Mouse (Mus musculus) embryonic facial prominence, embryonic 13.5 days (tissue): ENCODE results near the gene Gm3854. TPM values are rescaled to one million over a fixed set of nuclear protein-coding genes. Genes with fewer than 3 reads are reported as not detected.
"Not testable (repeated sequence)": the region's sequence is repeated elsewhere in the genome, so short reads cannot be mapped to it uniquely, and the experiment has no call there.

ENCODE experiments used
- ATAC-seq: fragments of 200-750 bp; cut with Nextera tagmentation; 2 replicates; pipeline ENCODE4 v1.8.0; 2017; ENCODE audit warnings: low read depth; ENCODE audit not compliant: insufficient number of reproducible peaks, insufficient read depth, low FRiP score, low TSS enrichment
- H3K27ac ChIP-seq: fragments of 300-500 bp; sonication (generic); 2 replicates; pipeline ENCODE4 v1.5.1; 2015; ENCODE audit warnings: moderate library complexity, mild to moderate bottlenecking, inconsistent platforms
- H3K27me3 ChIP-seq: fragments of 300-500 bp; sonication (generic); 2 replicates; pipeline ENCODE4 v1.6.1; 2015; ENCODE audit warnings: mild to moderate bottlenecking, inconsistent platforms
- H3K36me3 ChIP-seq: fragments of 300-500 bp; sonication (generic); 2 replicates; pipeline ENCODE4 v1.6.1; 2015; ENCODE audit warnings: mild to moderate bottlenecking, inconsistent platforms
- H3K4me1 ChIP-seq: fragments of 300-500 bp; sonication (generic); 2 replicates; pipeline ENCODE4 v1.6.1; 2015; ENCODE audit warnings: inconsistent platforms
- H3K4me2 ChIP-seq: fragments of 300-500 bp; sonication (generic); 2 replicates; pipeline ENCODE4 v1.6.1; 2015; ENCODE audit warnings: moderate library complexity, mild to moderate bottlenecking, inconsistent platforms
- H3K4me3 ChIP-seq: fragments of 300-500 bp; sonication (generic); 2 replicates; pipeline ENCODE4 v1.5.1; 2015; ENCODE audit warnings: mild to moderate bottlenecking, inconsistent platforms
- H3K9ac ChIP-seq: fragments of 300-500 bp; sonication (generic); 2 replicates; pipeline ENCODE4 v1.6.1; 2015; ENCODE audit warnings: mild to moderate bottlenecking, inconsistent platforms
- H3K9me3 ChIP-seq: fragments of 300-500 bp; sonication (generic); 2 replicates; pipeline ENCODE4 v1.6.1; 2016; ENCODE audit warnings: inconsistent platforms
- WGBS: fragments of 180-500 bp; shearing (Covaris S2); methylation state at CpG from one replicate; pipeline ENCODE4 v1.1.7; 2015; ENCODE audit warnings: mixed read lengths; 5-methylcytosine and 5-hydroxymethylcytosine counted together
- polyA plus RNA-seq: library from polyadenylated mRNA; unstranded; fragments of >200 nt; fragmentation: Nextera tagmentation; extraction: Ambion mirVana; gene quantifications from 2 replicates; pipeline ENCODE4 v1.2.1, GENCODE M21; 2015

The Gm3854 gene
- polyA plus RNA-seq, 1 experiment from 2014 or later: 4.0 TPM

DNA sequence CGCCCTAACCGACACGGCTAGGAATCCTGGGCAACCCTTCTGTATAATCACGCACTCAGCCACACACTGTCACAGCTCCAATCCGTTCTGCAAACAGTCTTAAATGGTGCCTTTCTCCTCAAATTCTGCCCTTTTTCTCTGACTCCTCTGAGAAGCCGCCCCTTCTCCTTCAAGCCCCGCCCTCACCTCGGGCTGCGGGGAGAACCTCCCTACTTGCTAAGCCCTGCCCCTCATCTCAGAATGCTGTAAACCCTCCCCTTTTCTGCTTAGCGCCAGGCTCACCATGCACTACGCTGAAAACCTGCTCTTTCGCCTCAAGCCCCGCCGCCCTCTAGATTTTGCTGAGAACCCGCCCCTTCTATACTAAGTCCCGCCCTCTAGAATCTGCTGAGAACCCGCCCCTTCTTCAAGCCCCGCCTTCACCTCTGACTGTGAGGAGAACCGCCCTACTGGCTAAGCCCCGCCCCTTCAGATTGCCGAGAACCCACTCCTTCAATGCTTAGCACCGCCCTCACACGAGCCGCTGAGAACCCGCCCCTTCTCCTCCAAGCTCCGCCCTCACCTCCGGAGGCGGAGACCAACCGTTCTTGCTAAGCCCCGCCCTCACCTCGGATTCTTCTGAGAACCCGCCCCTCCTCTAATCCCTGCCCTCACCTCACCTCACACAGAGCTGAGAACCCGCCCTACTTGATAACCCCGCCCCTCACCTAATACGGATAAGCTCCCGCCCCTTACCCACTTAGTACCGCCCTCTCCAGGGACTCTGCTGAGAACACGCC lies 18.9 kb downstream of the Gm3854 start:
- Histone ChIP-seq H3K27me3 (no peaks in the 10 kb centered on the region), H3K36me3 (no peaks in the 10 kb centered on the region), H3K27ac (peak overlapping the region; percentile 86), H3K4me2 (peak overlapping the region; percentile 70), H3K4me3 (peak overlapping the region; percentile 61), H3K9me3 (no peaks in the 10 kb centered on the region), H3K9ac (peak overlapping the region; percentile 69), H3K4me1 (peaks cover 10% of the 10 kb centered on the region)
- peak; percentile 96 for ATAC-seq
- under 1% methylated on average over 38 of the region's 38 CpGs for WGBS

DNA sequence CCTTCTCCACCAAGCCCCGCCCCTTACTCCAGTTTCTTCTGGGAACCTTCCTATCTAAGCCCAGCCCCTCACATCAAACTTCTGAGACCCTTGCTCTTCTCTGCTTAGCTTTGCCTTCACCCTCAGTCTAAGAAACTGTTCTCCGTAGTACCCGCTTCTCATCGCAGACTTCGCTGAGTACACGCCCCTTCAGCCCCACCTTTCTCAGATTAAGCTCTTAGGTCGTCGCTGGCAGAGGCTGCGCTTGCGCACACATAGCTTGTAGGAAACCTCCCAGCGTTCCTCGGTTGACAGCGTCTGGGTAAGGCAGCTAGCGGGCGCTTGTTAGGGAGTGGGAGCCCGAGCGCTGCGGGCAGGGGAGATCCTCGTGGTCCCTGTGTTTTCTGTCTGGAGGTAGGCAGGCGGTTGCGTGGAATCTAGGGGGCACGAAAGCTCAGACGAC lies 19.5 kb downstream of the Gm3854 start, which contains the start of gene Zfp78:
TSS of gene Zfp78 (plus strand) at position 234 of the 442 bp plus-strand sequence.
- peak; percentile 82 for ATAC-seq
- peak within 1 kb of the TSS; percentile 86 for H3K27ac ChIP-seq
- H3K9ac ChIP-seq: peak within 1 kb of the TSS; percentile 78
- no peaks in the 10 kb centered on the region for H3K27me3 ChIP-seq
- H3K4me2 ChIP-seq: peak within 1 kb of the TSS; percentile 70
- H3K4me1 ChIP-seq: peaks cover 10% of the 10 kb centered on the region
- under 1% methylated on average over 23 of the region's 23 CpGs for WGBS
- peak within 1 kb of the TSS; percentile 61 for H3K4me3 ChIP-seq
- H3K36me3 ChIP-seq: no peaks in the 10 kb centered on the region
- no peaks in the 10 kb centered on the region for H3K9me3 ChIP-seq

DNA sequence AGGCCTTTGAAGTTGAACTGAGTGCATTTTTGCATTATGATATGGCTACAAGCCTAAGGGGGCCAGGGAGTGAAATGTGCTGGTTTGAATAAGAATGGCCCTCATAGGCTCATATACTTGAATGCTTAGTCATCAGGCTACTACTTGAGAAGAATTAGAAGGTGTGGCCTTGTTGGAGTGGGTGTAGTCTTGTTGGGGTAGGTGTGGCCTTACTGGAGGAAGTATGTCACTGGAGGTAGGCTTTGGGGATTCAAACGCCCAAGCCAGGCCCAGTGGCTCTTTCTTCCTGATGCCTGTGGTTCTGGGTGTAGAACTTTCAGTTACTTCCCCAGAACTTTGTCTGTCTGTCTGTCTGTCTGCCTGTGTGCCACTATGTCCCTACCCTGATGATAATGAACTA lies 21.2 kb downstream of the Gm3854 start:
- Histone ChIP-seq H3K4me3 (no peak overlapping the region), H3K36me3 (no peaks in the 10 kb centered on the region), H3K27ac (no peak overlapping the region), H3K4me2 (no peak overlapping the region), H3K9me3 (no peaks in the 10 kb centered on the region), H3K9ac (no peak overlapping the region), H3K4me1 (peaks cover 10% of the 10 kb centered on the region), H3K27me3 (no peaks in the 10 kb centered on the region)
- ATAC-seq: no peak
- 63% methylated on average over 1 of the region's 1 CpGs for WGBS

DNA sequence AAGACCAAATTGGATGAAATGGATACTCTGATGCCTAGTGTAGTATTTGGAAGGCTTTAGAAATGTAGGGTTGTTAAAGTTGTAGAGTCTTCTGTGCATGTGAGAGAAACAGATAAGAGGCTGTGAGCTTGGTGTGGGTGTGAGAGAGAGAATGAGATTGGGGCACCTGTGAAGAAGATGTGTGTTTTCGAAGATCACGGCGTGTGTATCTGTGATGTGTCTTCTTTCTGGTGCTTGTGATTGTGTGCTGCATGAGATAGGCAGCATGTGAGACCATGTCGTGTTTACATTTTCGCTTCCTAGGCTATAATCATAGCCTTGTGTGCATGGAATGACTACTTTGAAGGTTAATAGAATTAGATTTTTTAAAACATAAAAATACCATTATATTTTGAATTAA lies 23.6 kb downstream of the Gm3854 start:
- Histone ChIP-seq H3K27ac (no peak overlapping the region), H3K9ac (no peak overlapping the region), H3K4me3 (no peak overlapping the region), H3K4me2 (no peak overlapping the region), H3K4me1 (peaks cover 10% of the 10 kb centered on the region), H3K9me3 (no peaks in the 10 kb centered on the region), H3K36me3 (peaks cover 3% of the 10 kb centered on the region), H3K27me3 (no peaks in the 10 kb centered on the region)
- 89% methylated on average over 5 of the region's 5 CpGs for whole genome bisulfite sequencing
- no peak for ATAC-seq

DNA sequence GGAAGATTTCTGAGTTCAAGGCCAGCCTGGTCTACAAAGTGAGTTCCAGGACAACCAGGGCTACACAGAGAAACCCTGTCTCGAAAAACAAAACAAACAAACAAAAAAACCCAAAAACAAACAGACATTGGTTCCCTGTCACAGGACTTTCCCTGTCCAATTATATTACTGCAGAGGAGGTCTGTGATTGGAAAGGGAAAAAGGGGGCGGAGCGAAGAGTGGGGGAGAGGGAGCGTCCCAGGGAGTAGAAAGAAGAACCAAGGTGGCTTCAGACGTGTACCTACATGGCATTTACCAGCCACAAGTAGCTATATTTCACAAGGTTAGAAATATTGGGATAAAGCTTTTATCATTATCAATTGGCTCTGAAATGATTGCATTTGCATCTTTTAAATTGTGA lies 24.6 kb downstream of the Gm3854 start:
- H3K4me3 ChIP-seq, H3K36me3 ChIP-seq, H3K27me3 ChIP-seq, H3K27ac ChIP-seq, H3K4me2 ChIP-seq, H3K9ac ChIP-seq, H3K9me3 ChIP-seq, ATAC-seq: not testable (repeated sequence)
- WGBS: 85% methylated on average over 5 of the region's 5 CpGs
- H3K4me1 ChIP-seq: peaks cover 10% of the 10 kb centered on the region

DNA sequence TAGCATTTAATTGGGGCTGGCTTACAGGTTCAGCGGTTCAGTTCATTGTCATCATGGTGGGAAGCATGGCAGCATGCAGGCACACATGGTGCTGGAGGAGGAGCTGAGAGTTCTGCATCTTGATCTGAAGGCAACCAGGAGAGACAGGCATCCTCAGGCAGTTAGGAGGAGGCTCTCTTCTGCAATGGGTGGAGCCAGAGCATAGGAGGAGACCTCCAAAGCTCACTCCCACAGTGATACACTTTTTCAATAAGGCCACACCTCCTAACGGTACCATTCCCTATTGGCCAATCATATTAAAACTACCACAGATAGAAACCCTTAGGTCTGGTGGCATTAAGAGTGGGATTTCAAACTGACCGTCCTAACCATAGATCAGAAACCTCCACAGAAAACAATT lies 25.9 kb downstream of the Gm3854 start:
- H3K27me3 ChIP-seq: no peaks in the 10 kb centered on the region
- WGBS: 81% methylated on average over 3 of the region's 3 CpGs

DNA sequence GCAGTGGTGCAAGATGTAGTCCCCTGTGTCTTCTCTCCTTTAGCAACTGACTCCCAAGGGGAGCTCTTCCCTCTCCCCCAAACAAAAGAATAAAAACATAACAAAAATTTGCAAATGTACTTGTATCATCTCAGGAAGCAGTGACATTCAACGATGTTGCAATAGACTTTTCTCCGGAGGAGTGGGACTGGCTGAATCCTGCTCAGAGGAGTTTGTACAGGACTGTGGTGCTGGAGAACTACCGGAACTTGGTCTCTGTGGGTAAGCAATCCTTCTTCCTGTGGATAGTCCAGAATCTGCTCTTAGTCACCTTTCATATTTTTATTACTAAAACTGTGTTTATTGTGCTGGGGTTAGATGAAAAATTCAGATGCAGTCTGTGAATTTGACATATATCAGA lies 29.4 kb downstream of the Gm3854 start:
- no peak for ATAC-seq
- no peak overlapping the region for H3K4me2 ChIP-seq
- no peak overlapping the region for H3K4me3 ChIP-seq
- no peak overlapping the region for H3K9ac ChIP-seq
- no peaks in the 10 kb centered on the region for H3K9me3 ChIP-seq
- no peak overlapping the region for H3K27ac ChIP-seq
- 88% methylated on average over 3 of the region's 3 CpGs for WGBS
- H3K4me1 ChIP-seq: no peaks in the 10 kb centered on the region
- no peaks in the 10 kb centered on the region for H3K27me3 ChIP-seq
- H3K36me3 ChIP-seq: peaks cover 11% of the 10 kb centered on the region

More for the DNA sequence above, 25.9 kb downstream of the Gm3854 start:
- Histone ChIP-seq H3K9me3 (no peaks in the 10 kb centered on the region), H3K36me3 (peaks cover 5% of the 10 kb centered on the region), H3K27ac (no peak overlapping the region), H3K4me3 (no peak overlapping the region), H3K9ac (no peak overlapping the region), H3K4me1 (0 out of 2 replicates have a peak, but pooled peaks cover 2% of the 10 kb centered on the region), H3K4me2 (no peak overlapping the region)
- no peak for ATAC-seq

DNA sequence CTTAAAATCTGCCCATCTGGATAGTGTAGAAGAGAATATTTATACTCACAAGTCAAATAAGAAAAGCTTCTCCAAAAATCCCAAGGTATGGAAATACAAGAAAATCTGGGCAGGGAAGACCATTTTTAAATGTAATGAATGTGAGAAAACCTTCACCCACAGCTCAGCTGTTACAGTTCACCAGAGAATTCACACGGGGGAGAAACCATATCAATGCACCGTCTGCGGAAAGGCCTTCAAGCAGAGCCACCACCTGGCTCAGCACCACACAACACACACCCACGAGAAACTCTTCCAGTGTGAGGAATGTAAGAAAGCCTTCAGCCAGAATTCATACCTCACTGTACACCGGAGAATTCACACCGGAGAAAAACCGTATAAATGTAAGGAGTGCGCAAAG lies 34.9 kb downstream of the Gm3854 start:
- peaks cover 9% of the 10 kb centered on the region for H3K4me1 ChIP-seq
- H3K4me2 ChIP-seq: no peak overlapping the region
- ATAC-seq: no peak
- H3K36me3 ChIP-seq: peaks cover 10% of the 10 kb centered on the region; the same call in 1 of the 2 replicates
- no peaks in the 10 kb centered on the region for H3K27me3 ChIP-seq
- WGBS: 84% methylated on average over 8 of the region's 8 CpGs
- no peak overlapping the region for H3K4me3 ChIP-seq
- H3K9me3 ChIP-seq: no peaks in the 10 kb centered on the region
- no peak overlapping the region for H3K9ac ChIP-seq
- no peak overlapping the region for H3K27ac ChIP-seq

DNA sequence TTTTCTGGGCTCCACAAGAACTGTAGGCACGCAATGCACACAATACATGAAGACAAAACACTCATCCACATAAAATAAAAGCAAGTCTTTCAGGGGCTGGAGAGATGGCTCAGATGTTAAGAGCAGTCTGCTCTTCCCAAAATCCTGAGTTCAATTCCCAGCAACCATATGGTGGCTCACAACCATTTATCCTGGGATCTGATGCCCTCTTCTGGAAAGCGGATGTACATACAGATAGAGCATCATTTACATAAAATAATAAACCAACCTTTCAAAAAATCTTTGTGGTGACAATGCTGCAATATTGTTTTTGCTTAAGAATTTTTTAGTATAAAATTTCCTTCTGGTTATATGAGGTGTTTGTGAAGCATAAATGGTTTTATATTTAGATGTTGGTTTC lies 37.9 kb downstream of the Gm3854 start:
- Histone ChIP-seq H3K4me2 (no peak overlapping the region), H3K27ac (no peak overlapping the region), H3K9me3 (no peaks in the 10 kb centered on the region), H3K4me1 (peaks cover 20% of the 10 kb centered on the region), H3K36me3 (peaks cover 7% of the 10 kb centered on the region; the same call in 1 of the 2 replicates), H3K27me3 (no peaks in the 10 kb centered on the region), H3K9ac (no peak overlapping the region), H3K4me3 (no peak overlapping the region)
- WGBS: 81% methylated on average over 2 of the region's 2 CpGs
- no peak for ATAC-seq

DNA sequence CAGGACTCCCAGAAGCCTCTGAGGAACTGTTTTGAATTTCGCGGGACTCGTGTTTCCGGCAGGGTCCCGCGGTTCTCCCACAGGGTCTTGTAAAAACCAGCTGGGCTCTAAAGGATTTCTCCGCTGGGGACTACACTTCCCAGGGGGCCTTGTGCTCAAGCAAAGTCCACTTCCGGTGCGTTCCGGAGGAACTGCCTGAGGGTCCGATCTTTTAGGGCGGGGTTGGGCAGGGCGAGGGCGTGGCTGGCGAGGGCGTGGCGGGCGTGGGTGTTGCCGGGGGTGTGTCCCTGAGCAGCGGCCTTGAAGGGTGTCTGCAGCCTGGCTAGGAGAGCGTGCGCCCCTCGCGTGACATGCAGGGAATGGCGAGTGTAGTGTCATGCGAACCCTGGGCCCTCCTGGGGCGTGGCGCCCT lies 39.5 kb downstream of the Gm3854 start, which contains the start of gene Zfp28:
TSS of gene Zfp28 (plus strand) at position 252 of the 412 bp plus-strand sequence.
- peak within 1 kb of the TSS; percentile 81 for H3K4me2 ChIP-seq
- peak within 1 kb of the TSS; percentile 81 for H3K9ac ChIP-seq
- H3K27me3 ChIP-seq: no peaks in the 10 kb centered on the region
- WGBS: 0% methylated on average over 28 of the region's 28 CpGs
- peaks cover 19% of the 10 kb centered on the region for H3K36me3 ChIP-seq
- peaks cover 20% of the 10 kb centered on the region for H3K4me1 ChIP-seq
- peak; percentile 95 for ATAC-seq
- H3K4me3 ChIP-seq: peak within 1 kb of the TSS; percentile 72
- H3K27ac ChIP-seq: no peak within 1 kb of the TSS; the same call in 1 of the 2 replicates
- H3K9me3 ChIP-seq: no peaks in the 10 kb centered on the region

DNA sequence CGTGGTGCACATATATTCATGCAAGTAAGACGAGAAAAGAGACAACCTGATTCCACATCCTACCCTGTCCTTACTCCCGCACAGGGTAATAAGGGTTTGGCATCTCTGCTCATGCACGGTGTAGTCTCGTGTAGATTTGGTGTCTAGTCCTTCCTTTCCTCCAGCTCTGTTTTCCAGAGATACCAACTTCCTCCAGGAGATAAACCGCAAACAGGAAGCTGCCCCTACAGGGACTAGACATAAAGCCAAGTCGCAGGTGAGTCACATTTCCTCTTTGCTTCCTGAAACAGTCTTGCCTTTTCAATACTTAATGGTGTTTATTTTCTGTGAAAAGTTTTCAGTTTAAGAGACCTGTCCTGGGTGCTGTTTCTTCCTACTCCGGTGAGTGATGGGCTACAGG lies 40.5 kb downstream of the Gm3854 start:
- ATAC-seq: no peak

DNA sequence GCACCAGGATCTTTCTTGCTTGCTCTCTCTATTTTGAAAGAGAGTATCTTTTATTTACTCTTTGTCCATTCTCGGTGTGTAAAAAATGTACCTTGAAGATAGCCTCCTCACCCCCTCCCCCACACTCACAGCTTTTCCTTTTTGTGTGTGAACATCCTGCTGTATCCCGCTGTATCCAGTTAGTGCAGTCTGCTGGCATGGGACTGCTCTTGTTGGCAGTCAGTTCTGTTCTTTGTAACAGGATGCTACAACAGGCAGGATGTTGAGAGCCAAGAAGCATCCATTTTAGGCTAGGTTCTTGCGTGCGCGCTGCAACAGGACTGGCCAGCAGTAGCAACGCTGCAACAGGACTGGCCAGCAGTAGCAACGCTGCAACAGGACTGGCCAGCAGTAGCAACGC lies 43.4 kb downstream of the Gm3854 start:
- Histone ChIP-seq H3K4me3 (no peak overlapping the region), H3K9ac (no peak overlapping the region), H3K27me3 (no peaks in the 10 kb centered on the region), H3K4me1 (peaks cover 20% of the 10 kb centered on the region), H3K9me3 (no peaks in the 10 kb centered on the region), H3K27ac (no peak overlapping the region), H3K36me3 (peaks cover 48% of the 10 kb centered on the region), H3K4me2 (no peak overlapping the region)
- WGBS: 96% methylated on average over 8 of the region's 8 CpGs
- ATAC-seq: no peak

More for the DNA sequence above, 40.5 kb downstream of the Gm3854 start:
- H3K27me3 ChIP-seq: no peaks in the 10 kb centered on the region
- no peak overlapping the region for H3K27ac ChIP-seq
- peak overlapping the region; percentile 72 for H3K4me3 ChIP-seq
- peaks cover 20% of the 10 kb centered on the region for H3K4me1 ChIP-seq
- H3K9me3 ChIP-seq: no peaks in the 10 kb centered on the region
- peak overlapping the region; percentile 81; the same call in 1 of the 2 replicates for H3K9ac ChIP-seq
- H3K36me3 ChIP-seq: peaks cover 22% of the 10 kb centered on the region
- WGBS: 76% methylated on average over 8 of the region's 8 CpGs
- peak overlapping the region; percentile 81 for H3K4me2 ChIP-seq
